Mouse (Mus musculus) monocyte, adult 5-6 weeks (primary cell): ENCODE results near the gene Cfap74. TPM values are rescaled to one million over a fixed set of nuclear protein-coding genes. Genes with fewer than 3 reads are reported as not detected.
"Not testable (repeated sequence)": the region's sequence is repeated elsewhere in the genome, so short reads cannot be mapped to it uniquely, and the experiment has no call there.

ENCODE experiments used
- ATAC-seq: fragments of 153-309, 156-312 bp; replicated peaks from 2 replicates; pipeline ENCODE4 v1.8.0; 2017; ENCODE audit warnings: mild to moderate bottlenecking; ENCODE audit not compliant: low TSS enrichment, insufficient number of reproducible peaks, severe bottlenecking, poor library complexity, low FRiP score
- total RNA-seq: library from RNA; stranded (forward); fragments of 200-1000, 200-491, 200-594 nt; gene quantifications from 3 replicates; pipeline ENCODE4 v1.2.3, GENCODE M21; 2017

Cfap74 gene
- total RNA-seq, 1 experiment from 2014 or later, result 1.7 TPM

DNA sequence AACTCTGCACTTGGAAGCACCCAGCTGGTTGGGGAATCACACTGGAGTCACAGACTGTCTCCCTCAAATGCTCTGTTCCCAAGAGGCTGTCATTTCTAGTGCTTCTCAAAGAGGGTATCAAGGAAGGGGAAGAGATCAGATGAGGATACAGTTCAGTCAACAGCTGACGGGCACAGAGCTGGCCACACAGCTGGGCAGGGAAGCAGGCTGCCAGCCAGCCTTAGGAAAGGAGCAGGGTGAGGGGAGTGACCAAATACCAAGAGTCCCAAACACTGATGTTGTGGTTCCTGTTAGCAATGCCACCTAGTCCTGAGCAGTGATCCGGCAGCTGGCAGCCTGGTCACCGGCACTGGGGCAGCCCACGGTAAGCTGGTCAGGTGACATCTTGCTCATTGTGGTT is 55.1 kb downstream of the Cfap74 start:
- no peak for ATAC-seq

DNA sequence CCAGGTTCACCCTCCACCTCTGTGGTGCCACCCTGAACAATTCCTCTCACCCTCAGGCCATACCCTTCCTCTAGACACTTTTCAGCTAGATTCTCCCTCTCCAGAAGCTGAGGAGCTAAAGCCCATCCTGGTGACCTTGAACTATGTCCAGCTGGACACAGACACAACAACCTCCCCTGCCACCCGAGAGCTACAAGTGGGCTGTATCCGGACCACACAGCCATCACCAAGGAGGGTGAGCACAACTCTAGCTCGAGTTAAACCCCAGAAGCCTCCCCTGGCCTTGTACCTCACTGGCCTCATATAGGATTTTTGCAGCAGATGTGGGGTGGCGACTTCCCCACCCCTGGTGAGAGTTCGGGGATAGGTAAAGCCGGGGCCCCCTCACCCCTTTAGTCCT is 56.6 kb downstream of the Cfap74 start:
- ATAC-seq, result no peak

DNA sequence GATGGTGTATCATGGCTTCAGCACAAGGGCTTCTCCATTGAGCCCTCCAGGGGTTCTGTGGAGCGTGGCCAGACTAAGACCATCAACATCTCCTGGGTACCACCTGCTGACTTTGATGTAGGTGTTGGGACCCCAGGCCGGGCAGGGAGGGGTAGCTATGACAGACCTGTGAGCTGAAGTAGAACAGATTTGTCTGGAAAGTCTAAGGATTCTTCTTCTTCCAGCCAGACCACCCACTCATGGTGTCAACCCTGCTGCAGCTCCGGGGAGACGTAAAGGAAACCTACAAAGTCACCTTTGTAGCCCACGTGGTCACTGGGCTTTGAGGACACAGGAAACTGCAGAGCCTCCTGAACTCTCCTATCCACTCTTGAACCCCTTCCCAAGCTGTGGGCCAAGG is 57.1 kb downstream of the Cfap74 start:
- ATAC-seq, result no peak

DNA sequence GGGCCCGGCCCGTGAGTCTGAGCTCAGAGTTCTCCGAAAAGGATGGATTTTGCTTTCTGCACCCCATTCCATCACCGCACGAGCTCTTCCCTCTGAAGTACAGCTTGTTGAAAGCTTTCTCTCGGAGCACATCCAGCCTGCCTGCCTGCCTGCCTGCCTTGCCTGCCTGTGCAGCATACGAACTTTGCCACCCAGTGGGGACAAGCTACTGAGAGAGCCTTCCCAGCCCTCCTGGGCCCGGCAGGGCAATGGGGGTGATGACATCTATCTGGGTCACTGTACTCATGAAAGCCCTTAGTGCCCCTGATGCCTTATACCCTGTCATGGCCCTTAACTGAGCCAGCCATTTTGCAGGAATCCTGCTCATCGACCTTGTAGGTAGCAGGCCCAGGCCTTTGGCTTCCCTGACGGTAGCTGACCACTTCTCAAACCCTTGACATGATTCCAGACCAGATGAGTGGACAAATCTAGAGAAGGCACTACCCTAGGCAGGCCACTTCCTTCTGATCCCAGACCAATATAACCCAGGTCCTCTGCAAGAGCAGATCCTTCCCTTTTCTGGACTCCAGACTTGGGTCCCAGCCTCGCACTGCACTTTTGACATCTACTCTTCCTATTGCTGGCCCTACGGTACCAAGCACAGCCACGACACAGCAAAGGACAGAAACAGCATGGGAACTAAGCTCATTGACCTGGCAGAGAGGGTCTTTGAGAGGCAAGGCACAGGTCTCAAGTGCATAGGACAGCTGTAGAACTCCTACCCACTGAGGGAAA is 58.4 kb downstream of the Cfap74 start:
- no peak for ATAC-seq

DNA sequence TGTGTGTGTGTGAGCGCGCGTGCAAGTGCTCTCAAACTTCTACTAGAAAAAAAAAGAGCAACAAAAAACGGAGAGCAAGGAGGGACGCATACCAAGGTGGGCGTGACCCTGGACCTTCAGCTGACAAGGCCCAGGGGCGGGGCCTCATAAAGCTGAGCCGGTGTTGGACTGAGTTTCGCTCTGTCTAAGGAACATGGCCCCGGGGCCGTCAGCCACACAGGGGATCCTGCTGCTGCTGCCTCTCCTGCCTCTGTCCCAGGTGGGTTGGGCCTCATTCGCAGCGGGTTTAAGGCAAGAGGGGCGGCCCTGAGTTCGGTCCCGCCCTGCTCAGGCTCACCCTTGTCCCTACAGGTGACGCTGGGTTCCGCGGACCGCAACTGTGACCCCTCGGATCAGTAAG is 60.0 kb downstream of the Cfap74 start, which contains the start of gene Tmem52:
Gene Tmem52, plus strand, starts transcription at position 163 of the 400 bp plus-strand sequence.
- ATAC-seq, result no peak

DNA sequence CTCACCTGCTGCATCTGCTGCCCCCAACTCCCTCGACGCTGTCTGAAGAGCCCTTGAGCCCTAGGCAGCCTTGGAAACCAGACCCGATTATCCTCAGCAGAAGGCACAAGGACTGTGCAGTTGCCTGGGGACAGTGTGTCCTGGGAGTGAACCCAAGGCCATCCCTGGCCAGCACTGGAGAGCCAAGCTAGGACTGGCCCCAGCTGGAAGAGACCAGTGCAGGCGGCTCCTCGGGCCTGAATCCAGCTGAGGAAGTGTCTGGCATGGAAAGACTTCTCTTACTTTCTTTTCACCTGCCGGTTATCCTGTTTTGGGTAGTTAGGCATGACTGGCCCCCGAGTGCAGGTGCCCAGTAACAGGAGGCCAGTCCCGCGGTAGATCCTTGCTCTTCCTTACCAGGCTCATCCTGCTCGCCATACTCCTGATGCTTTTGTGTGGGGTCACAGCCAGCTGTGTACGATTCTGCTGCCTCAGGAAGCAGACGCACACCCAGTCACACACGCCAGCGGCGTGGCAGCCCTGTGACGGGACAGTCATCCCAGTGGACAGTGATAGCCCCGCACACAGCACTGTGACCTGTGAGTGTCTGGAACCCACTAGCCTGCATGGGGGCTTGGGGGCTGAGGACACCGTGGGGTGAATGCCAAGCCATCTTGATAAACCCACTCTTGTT is 60.7 kb downstream of the Cfap74 start:
- no peak for ATAC-seq

DNA sequence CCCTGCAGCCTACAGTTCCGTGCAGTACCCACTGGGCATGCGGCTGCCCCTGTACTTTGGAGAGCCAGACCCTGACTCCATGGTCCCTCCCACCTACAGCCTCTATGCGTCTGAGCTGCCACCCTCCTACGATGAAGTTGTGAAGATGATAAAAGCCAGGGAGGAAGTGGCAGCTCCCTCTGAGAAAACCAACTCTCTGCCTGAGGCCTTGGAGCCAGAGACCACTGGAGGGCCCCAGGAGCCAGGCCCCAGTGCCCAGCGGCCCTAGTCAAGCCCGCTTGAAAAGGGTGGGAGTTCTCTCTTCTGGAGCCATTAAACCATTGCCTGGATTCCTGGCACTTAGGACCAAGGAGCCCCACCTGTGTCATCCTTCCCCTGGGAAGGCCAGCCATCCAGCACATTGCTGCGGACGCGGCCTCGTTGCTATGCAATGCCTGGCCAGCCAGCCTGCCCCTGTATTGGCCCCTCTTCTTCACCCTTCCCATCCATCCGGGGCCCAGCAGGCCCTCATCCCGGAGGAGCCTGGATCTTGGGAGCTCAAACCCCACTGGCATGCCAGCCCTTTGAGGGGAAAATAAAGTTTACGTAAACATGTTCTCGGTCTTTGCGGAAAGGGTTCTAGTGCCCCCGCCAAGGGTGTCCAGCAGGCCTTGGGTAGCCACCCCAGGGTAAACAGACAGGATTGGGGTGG is 61.4 kb downstream of the Cfap74 start:
- ATAC-seq, result no peak

DNA sequence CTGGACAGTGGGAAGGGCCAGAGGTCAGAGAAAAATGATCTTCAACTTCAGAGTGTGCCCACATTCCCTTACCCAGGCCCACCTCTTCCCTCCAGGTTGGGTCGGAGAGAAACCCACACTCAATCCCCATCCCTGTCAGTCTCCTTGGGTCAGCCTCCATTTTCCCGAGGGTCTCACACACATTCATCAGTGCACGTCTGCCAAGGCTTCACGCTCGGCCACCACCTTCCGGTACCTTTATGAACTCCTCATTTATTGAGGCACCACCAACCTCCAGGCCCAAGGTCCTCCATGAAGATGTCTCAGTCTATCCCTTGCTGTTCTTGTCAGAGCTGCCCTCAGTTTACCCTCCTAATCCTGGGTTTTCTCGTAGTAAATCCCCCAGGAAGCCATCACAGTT is 62.0 kb downstream of the Cfap74 start:
- no peak for ATAC-seq

DNA sequence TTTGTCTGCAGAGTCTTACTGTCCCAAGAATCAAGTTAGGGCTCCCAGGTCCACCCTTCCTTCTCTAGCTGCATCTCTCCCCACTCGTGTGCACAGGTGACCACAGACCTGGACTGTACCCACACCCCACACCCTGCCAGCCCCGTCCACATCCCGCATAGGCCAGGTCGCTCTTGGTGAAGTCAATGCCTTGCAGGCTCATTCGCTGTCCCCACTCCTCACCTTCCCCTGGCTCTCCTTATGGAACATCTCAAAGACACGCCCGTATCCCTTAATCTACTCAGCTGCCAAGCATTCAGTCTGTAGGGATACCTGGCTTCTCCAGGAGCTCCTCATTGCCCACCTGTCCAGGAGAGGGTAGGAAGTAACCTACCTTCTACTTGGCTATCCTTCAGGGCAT is 62.4 kb downstream of the Cfap74 start:
- no peak for ATAC-seq

DNA sequence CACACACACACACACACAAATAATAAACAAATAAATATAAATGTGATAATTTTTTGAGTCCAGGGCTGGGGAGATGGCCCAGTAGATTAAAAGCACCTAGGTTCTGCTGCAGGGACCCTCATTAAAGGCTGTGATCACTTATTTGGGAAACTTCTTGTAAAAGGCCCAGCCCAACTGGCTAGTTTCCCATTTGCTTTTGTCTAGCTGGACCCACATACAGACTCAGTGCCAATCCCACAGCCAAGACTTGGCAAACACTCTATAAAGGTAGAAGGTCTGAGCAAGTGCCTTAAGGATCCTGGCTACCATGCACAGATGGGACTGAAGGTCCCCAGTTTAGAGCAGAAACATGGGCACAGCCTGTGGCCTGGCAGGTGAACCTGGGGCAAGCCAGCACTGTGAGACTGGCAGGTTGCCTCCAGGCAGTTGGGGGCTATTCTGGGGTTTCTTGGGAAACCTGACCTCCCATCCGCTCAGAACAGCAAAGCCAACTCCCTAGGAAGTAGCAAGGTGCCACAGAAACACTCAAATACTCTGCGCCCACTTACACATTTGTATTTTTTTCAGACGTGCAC is 63.8 kb downstream of the Cfap74 start:
- ATAC-seq, result no peak

DNA sequence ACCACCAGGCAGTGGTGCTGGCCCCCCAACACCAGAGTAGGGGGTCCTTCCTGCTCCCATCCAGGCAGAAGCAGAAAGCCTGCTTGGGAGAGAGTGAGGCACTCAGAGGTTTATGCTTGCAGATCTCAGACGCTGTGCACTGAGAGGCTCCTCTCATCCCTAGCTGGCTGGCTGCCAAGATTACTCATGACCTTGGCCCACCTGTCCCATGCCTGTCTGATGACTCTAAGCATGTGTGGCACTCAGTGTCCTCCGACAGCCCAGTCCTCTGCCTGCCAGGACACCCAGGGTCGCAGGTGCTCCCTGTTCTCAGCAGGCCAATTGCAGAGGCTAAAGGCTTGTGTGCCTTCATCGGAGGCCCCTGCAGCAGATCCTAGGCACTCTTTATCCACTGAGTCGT is 64.3 kb downstream of the Cfap74 start:
- no peak for ATAC-seq

DNA sequence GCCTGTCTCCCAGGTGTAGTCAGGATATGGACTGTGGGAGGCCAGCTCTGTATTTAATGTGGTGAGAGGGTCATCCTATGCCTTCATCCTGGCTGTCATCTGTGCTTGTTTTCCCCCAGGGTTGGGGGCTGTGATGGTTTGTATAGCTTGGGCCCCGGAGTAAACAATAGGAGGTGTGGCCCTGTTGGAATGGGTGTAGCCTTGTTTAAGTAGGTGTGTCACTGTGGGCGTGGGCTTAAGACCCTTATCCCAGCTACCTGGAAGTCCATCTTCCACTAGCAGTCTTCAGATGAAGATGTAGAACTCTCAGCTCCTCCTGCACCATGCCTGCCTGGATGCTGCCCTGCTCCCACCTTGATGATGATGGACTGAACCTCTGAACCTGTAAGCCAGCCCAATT is 64.8 kb downstream of the Cfap74 start:
- not testable (repeated sequence) for ATAC-seq

DNA sequence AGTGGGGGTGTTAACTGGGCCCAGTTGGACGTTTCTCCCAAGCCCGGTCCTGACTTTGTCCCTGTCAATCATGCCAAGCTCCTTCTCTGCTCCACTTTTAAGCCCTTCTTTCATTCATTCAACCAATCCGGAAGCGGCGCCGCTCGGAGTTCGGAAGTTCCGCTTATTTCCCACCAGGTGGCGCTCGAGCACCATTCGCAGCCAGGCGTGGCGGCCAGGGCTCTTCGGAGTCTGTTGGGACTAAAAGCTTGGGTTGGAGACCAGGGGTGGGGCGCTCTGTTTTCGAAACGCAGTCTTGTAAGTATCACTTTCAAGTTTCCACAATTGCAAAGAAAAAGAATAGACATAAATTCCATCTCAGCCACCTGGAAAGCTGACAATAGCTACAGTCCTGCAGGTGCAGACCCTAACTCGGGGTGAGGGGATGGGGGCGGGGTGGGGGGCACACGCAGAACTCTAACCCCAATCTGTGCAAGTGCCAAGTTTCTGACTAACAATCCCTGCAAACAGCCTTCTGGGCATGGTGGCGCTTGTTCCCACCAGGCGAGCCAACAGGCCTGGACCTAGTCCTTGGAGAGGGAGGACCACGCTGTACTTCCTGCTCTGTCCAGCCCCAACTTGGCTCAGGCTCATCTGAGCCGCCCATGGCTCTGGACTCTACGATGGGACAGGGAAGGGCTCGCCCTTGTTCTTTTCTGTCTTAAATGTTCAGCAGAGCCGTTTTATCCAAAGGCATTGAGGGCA is 72.6 kb downstream of the Cfap74 start:
- peak; percentile 88 for ATAC-seq

DNA sequence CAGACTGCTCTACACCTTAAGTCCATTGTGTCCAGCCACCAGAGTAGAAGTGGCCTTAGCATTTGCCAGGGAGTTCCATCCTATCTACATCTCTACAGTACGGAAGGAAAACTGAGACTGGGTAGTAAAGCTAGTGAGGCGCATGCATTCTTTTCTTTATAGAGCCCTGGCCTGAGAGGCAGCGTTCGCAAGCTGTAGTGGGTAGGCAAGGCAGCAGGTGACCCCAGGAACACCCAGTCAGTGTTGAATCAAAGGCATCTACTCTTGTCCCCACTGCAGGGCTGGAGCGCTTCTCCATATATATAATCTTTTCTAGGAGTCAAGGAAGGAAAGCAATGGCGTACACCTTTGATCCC is 73.1 kb downstream of the Cfap74 start:
- no peak for ATAC-seq

DNA sequence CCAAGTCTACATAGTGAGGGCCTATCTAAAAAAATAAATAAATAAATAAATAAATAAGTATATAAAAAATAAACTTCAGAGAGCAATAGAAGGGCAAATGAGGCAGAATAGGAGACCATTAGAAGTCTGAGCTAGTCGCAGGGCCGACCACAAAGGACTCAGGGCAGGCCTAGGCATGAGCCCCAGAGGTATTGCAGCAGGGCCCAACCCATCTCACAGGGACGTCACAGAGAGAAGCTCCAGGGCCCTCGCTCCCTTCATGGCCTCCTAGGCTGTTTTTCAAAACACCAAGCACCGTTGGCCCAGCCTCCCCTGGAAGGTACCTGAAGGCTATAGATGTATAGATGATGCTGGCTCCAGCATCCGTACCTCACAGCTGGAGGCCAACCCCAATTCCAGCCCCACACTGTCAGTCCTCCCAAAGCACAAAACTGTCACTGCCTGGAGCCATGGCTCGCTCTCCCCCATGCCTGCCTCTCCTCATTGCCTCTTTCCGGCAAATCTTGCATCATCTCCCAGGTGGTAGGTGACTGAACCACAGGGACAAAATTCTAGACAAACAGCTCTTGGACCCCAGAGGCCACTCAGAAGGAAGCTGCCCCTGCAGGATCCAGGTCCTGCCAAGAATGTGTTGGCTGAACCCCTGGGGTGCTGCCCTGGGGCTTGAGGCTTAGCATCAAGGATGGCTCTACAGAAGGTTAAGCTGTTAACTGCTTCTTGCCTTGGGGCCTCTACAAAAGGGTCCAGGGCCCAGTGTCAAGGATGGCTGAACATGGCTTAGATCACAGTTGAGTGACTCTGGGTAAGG is 73.9 kb downstream of the Cfap74 start:
- ATAC-seq, result no peak

DNA sequence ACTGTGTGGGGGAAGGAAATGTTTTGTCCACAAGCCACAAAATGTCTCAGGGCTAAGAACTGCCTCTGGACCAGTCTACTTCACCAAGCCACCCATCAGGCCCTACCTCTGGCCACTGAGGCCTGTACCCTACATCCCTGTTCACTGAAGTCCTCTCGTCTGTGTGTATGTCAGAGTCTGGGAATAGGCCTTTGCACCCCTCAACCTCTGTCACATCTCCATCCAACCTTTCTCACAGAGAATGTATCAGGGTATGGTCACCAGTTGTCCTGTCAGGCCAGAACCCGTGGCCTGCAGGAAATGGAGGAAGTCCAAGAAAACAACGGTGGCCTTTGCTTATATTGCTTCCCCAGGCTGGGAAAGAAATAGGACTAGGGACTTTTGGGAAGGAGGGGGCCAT is 76.5 kb downstream of the Cfap74 start:
- no peak for ATAC-seq

DNA sequence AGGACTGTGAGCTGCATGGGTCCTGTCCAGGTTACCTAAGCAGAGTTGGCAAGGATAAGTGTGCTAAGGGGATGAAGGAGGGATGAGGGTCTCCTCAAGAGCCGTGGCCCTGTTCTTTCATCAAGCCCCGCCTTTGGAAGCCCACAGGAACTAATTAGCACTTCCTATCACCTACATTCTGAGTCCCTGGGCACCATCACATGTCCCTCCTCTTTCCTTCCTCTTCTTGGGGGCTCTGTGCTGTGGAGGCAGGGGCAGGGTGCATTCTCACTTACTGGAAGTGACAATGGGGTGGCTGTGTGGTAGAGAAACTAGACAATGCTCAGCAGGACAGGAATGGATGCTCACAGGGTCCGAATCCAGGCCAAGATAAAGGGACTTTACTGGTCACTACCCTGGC is 78.8 kb downstream of the Cfap74 start:
- no peak for ATAC-seq
